20 mouse cellular contexts compared by ENCODE assay signal in genomic region chr5:50728337-50729003, GRCm38 (mm10).
A peak's percentile ranks its signal among the peaks of the same experiment; 100 is the strongest.
DNase-seq lines count a peak whose midpoint lies in the region; ATAC-seq and TF ChIP-seq lines count a peak whose summit lies in the region.
"Had no signal": no experiment of that assay in that cellular context is flagged by ENCODE, and none has a peak within 500 bp of the region (broad histone marks: within the 10 kb centered on the region; RNA-seq: fewer than 3 reads in every experiment).

No protein-coding gene starts in this region.

- no peaks in the 10 kb centered on the region for H3K27me3 ChIP-seq in CH12.LX (replicated peaks)
- no peaks in the 10 kb centered on the region for H3K27me3 ChIP-seq in heart, embryonic 11.5 days (ENCODE audit: control insufficient read depth, insufficient read depth, low read length)

- in situ Hi-C loops in CH12.LX (cut with MboI; ENCODE audit: low pct_ligation_motif_present, low pct_unique_long_range_greater_than_20kb, low sequenced_read_pairs): no loop called here

- peak; percentile 20; the same call in 1 of the 2 replicates for TF ChIP-seq POLR2A in CH12.LX (IDR thresholded peaks at IDR 0.05; ENCODE audit: low read depth, low read length)

- no peaks in the 10 kb centered on the region for H3K9me3 ChIP-seq in CH12.LX (replicated peaks; ENCODE audit: low read length)
- no peaks in the 10 kb centered on the region for H3K9me3 ChIP-seq in heart, embryonic 11.5 days (replicated peaks; ENCODE audit: control insufficient read depth, low read length)
- H3K9me3 ChIP-seq: G1E had no signal

- peak overlapping the region; percentile 87 for H3K9ac ChIP-seq in CH12.LX (ENCODE audit: insufficient read depth, low read depth)
- no peak overlapping the region for H3K9ac ChIP-seq in heart, embryonic 11.5 days (ENCODE audit: low read depth, low read length)

- peak overlapping the region; percentile 99 for H3K27ac ChIP-seq in CH12.LX (ENCODE audit: insufficient read depth, low read depth)
- H3K27ac ChIP-seq in heart, embryonic 11.5 days (ENCODE audit: low read depth, low read length): no peak overlapping the region

- H3K4me1 ChIP-seq in CH12.LX (ENCODE audit: control insufficient read depth in 1 of 2, insufficient read depth in 2 of 2): peaks cover 10 to 34% of the 10 kb centered on the region in 2 experiments
- no peaks in the 10 kb centered on the region for H3K4me1 ChIP-seq in heart, embryonic 11.5 days (ENCODE audit: control insufficient read depth, insufficient read depth, low read length)

- 47% methylated on average over 1 of the region's 1 CpGs for WGBS in heart, embryonic 11.5 days (ENCODE audit: insufficient replicate concordance)

- dilution Hi-C loops in CH12.LX (cut with MboI; ENCODE audit: extremely low pct_ligation_motif_present, extremely low pct_unique_long_range_greater_than_20kb, low sequenced_read_pairs): no loop called here

- TF ChIP-seq CTCF in CH12.LX (conservative IDR thresholded peaks at IDR 0.05 in 1 of 2, IDR thresholded peaks at IDR 0.05 in 1 of 2; ENCODE audit: low read depth in 2 of 2, low read length in 2 of 2): no peak

- peak; percentile 67 for DNase-seq in A20 (ENCODE audit: low read depth, low spot score)
- peak; percentile 79 for DNase-seq in CH12.LX (ENCODE audit: extremely low read depth)
- DNase-seq in adrenal gland, adult 2 months: no peak
- DNase-seq: adrenal gland, adult 8-10 months; adrenal gland, postnatal 10 days; adrenal gland, postnatal 14 days; adrenal gland, postnatal 25 days; adrenal gland, postnatal 36 days; B cell, adult 2 months; cerebellum, adult 11 months; cerebellum, adult 11-12 months; cerebellum, adult 18-20 months; cerebellum, adult 2 months; cerebellum, adult 8-10 months; cerebellum, adult 9-10 months had no signal

- H3K79me2 ChIP-seq in CH12.LX (replicated peaks; ENCODE audit: control insufficient read depth, extremely low read depth, insufficient read depth, poor library complexity, severe bottlenecking): no peaks in the 10 kb centered on the region

- H3K4me2 ChIP-seq in CH12.LX (ENCODE audit: insufficient read depth, low read depth, poor library complexity, severe bottlenecking): peak overlapping the region; percentile 82
- no peak overlapping the region for H3K4me2 ChIP-seq in heart, embryonic 11.5 days

- H3K36me3 ChIP-seq in CH12.LX (replicated peaks in 1 of 2; ENCODE audit: control insufficient read depth in 1 of 2, insufficient read depth in 1 of 2, low read length in 1 of 2): no peaks in the 10 kb centered on the region
- H3K36me3 ChIP-seq in heart, embryonic 11.5 days (ENCODE audit: control insufficient read depth, insufficient read depth, low read length): no peaks in the 10 kb centered on the region
- H3K36me3 ChIP-seq: G1E had no signal

- no peak for ATAC-seq in heart, embryonic 11.5 days (replicated peaks; ENCODE audit: insufficient number of reproducible peaks, low FRiP score, low TSS enrichment)
- ATAC-seq: activated CD4-positive, CD25-positive, alpha-beta regulatory T cell, adult 4 months; CD4-positive, CD25-positive, alpha-beta regulatory T cell, adult 4 months; Patski had no signal

- H3K4me3 ChIP-seq in CH12.LX (replicated peaks in 1 of 3; ENCODE audit: low read depth in 2 of 3, low read length in 2 of 3, poor library complexity in 1 of 3): peak overlapping the region; percentile 16 to 34 (median 25)
- no peak overlapping the region for H3K4me3 ChIP-seq in heart, embryonic 11.5 days (ENCODE audit: low read depth, low read length)

- no peak; the same call in none of the 2 replicates for TF ChIP-seq RAD21 in CH12.LX (IDR thresholded peaks at IDR 0.05; ENCODE audit: low read depth, low read length)

- TF ChIP-seq EP300 in CH12.LX (IDR thresholded peaks at IDR 0.05; ENCODE audit: low read length): peak; percentile 97

TF ChIP-seq in CH12.LX, 34 proteins besides CTCF, POLR2A, EP300 and RAD21:
- TF ChIP-seq USF2 (conservative IDR thresholded peaks at IDR 0.05; ENCODE audit: low read depth, low read length) (no peak), E2F4 (IDR thresholded peaks at IDR 0.05; ENCODE audit: insufficient replicate concordance, low read depth, low read length) (0 out of 2 replicates have a peak, but pooled peaks have one; percentile 10), JUN (IDR thresholded peaks at IDR 0.05; ENCODE audit: insufficient read depth, low read depth, low read length) (peak; percentile 60), GABPA (IDR thresholded peaks at IDR 0.05; ENCODE audit: insufficient replicate concordance, low read depth, low read length) (no peak), SMC3 (IDR thresholded peaks at IDR 0.05; ENCODE audit: low read depth, low read length) (peak; percentile 26; the same call in 1 of the 2 replicates), USF1 (IDR thresholded peaks at IDR 0.05; ENCODE audit: low read depth, low read length) (no peak), KAT2A (IDR thresholded peaks at IDR 0.05; ENCODE audit: insufficient replicate concordance, low read length) (no peak), BHLHE40 (IDR thresholded peaks at IDR 0.05; ENCODE audit: low read depth, low read length) (peak; percentile 84), TCF12 (IDR thresholded peaks at IDR 0.05; ENCODE audit: low read depth, low read length) (peak; percentile 98), ZC3H11A (IDR thresholded peaks at IDR 0.05; ENCODE audit: low read depth, low read length) (no peak), POLR2AphosphoS2 (IDR thresholded peaks at IDR 0.05; ENCODE audit: low read depth, low read length) (no peak), ETS1 (conservative IDR thresholded peaks at IDR 0.05; ENCODE audit: low read depth, low read length) (peak; percentile 77), ZKSCAN1 (IDR thresholded peaks at IDR 0.05; ENCODE audit: borderline replicate concordance, low read depth, low read length) (no peak), ZNF384 (IDR thresholded peaks at IDR 0.05; ENCODE audit: low read depth, low read length) (peak; percentile 4; the same call in 1 of the 2 replicates), JUND (conservative IDR thresholded peaks at IDR 0.05; ENCODE audit: low read depth, low read length) (peak; percentile 74; the same call in 1 of the 2 replicates), CHD2 (IDR thresholded peaks at IDR 0.05; ENCODE audit: low read length) (peak; percentile 93), MEF2A (IDR thresholded peaks at IDR 0.05; ENCODE audit: borderline replicate concordance, low read depth, low read length) (no peak; the same call in none of the 2 replicates), NELFE (IDR thresholded peaks at IDR 0.05; ENCODE audit: low read depth, low read length) (peak; percentile 4; the same call in 1 of the 2 replicates), NRF1 (IDR thresholded peaks at IDR 0.05; ENCODE audit: low read depth, low read length) (peak; percentile 26; the same call in 1 of the 2 replicates), UBTF (IDR thresholded peaks at IDR 0.05; ENCODE audit: low read depth, low read length) (no peak), HCFC1 (IDR thresholded peaks at IDR 0.05; ENCODE audit: low read depth, low read length) (no peak), SIN3A (IDR thresholded peaks at IDR 0.05; ENCODE audit: low read length) (peak; percentile 75), MAX (IDR thresholded peaks at IDR 0.05; ENCODE audit: low read length) (peak; percentile 55; the same call in 1 of the 2 replicates), MXI1 (IDR thresholded peaks at IDR 0.05; ENCODE audit: low read depth, low read length) (peak; percentile 20; the same call in 1 of the 2 replicates), PAX5 (IDR thresholded peaks at IDR 0.05; ENCODE audit: low read length) (no peak), RCOR1 (conservative IDR thresholded peaks at IDR 0.05; ENCODE audit: low read depth, low read length) (peak; percentile 93), IRF4 (IDR thresholded peaks at IDR 0.05; ENCODE audit: low read depth, low read length) (peak; percentile 96), MAZ (IDR thresholded peaks at IDR 0.05; ENCODE audit: low read depth, low read length) (peak; percentile 16; the same call in 1 of the 2 replicates), MAFK (IDR thresholded peaks at IDR 0.05; ENCODE audit: insufficient replicate concordance, low read length) (peak; percentile 69; the same call in 1 of the 2 replicates), ZMIZ1 (IDR thresholded peaks at IDR 0.05; ENCODE audit: low read depth, low read length) (0 out of 2 replicates have a peak, but pooled peaks have one; percentile 27), ELF1 (IDR thresholded peaks at IDR 0.05; ENCODE audit: low read depth, low read length) (peak; percentile 39; the same call in 1 of the 2 replicates), MYC (IDR thresholded peaks at IDR 0.05; ENCODE audit: low read depth, low read length) (0 out of 2 replicates have a peak, but pooled peaks have one; percentile 58), TBP (conservative IDR thresholded peaks at IDR 0.05; ENCODE audit: low read depth, low read length) (0 out of 2 replicates have a peak, but pooled peaks have one; percentile 45), CHD1 (IDR thresholded peaks at IDR 0.05; ENCODE audit: low read depth, low read length) (peak; percentile 94)
TF ChIP-seq in CH12.LX: peak in this region for 23.
